Mouse (Mus musculus): ENCODE data around the gene Actr1b. TPM values are rescaled to one million over a fixed set of nuclear protein-coding genes. Genes with fewer than 3 reads are reported as not detected.

The Actr1b gene
- total RNA-seq, 2 experiments from 2014 or later = 247 to 266 TPM

DNA sequence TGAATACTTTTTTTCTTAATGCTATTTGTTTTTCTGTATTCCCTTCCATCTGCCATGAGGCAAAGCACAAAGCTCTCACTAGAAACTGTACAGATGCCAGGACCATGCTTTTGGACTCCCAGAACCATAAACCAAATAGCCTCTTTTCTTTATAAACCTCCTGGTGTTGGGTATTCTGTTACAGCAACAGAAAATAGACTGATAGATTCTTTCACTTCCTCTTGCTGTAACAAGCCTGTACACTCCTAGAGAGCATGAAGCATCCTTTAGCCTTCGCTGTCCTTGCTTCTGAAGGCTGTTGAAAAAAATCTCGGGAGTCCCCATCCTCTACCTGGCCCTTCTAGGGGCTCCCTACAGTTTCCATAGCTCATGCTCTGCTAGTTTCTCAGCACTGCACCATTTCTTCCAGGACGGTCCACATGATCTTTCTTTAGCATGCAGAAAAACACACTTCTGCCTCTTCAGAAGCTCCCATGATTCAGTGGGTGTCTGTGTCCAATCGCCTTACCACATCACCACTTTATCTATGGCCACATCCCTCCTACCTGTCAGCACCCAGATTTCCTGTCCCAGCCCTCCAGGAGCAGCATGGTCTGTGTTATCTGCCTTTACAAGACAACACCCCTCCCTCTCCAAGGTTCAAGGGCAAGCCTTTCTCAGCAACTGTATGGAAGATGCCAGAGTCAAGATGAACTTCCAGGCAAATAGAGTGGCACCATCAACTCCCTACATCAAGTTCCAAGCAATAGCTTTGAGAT is 56.4 kb downstream of the Actr1b start:
- no peak for DNase-seq (ENCODE audit: extremely low spot score in 1 of 2, low spot score in 1 of 2)

DNA sequence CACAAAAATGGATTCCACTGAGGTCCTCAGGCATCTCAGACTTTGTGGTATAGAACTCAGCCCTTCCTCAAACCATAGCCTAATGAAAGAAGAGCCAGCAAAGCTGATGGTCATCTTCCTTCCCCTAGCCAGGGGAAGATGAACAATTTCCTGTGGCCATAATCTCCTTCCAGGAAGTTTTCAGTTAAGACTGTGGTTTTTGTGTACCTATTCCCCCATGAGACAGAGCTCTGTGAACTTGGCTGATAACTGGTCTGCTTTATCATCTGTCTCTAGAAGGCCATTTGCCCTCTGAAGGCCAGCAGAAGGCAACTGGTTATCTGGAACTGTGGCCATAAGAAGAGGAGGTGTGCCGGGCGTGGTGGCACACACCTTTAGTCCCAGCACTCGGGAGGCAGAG is 58.0 kb downstream of the Actr1b start:
- no peak for DNase-seq (ENCODE audit: extremely low spot score in 1 of 2, low spot score in 1 of 2)

DNA sequence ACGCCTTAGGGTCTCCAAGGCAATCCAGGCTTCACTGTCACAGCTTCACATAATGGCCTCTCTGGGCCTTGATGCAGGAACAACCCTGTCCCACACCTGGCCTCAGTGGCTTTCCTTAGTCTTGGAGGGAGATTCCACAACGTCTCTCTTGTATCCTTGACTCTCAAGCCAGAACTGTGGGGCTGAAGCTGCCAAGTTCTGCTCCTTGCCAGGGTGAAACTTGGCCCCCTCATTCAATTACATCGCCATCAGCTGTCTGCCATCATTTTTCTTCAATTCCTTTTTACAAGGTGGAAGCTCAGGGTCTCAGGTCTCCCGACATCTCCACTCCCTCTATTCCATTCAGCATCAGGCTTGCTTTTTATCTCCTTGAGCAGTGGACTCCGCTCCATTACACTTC is 59.2 kb downstream of the Actr1b start:
- no peak for DNase-seq (ENCODE audit: extremely low spot score in 1 of 2, low spot score in 1 of 2)

Small RNA genes lying within 50 kb of the gene (microRNA-seq; reads per million reads assigned to microRNA genes)
- 0 reads per million in 2 experiments for gene Gm24133

Other genes starting within 250 kb of the Actr1b start
- gene Cnnm4, start 242.8 kb downstream of the Actr1b start, total RNA-seq (2021) = 10 to 100 TPM; 15.8 to 17.9 TPM
- gene Cnnm3, start 202.6 kb downstream of the Actr1b start, total RNA-seq (2021) = 10 to 100 TPM; 33.2 to 37.5 TPM
- gene Ankrd23, start 177.5 kb downstream of the Actr1b start, total RNA-seq (2021) = 1 to 10 TPM; 5.4 to 7.7 TPM
- gene Gm42417, start 175.0 kb downstream of the Actr1b start, total RNA-seq (2021) = under 1 TPM in 1 of 2 experiments, not detected in 1; 0.47 TPM
- gene Ankrd39, start 167.0 kb downstream of the Actr1b start, total RNA-seq (2021) = 10 to 100 TPM; 10.8 to 13.3 TPM
- gene Sema4c, start 156.1 kb downstream of the Actr1b start, total RNA-seq (2021) = 10 to 100 TPM; 12.7 to 14.0 TPM
- gene Fam178b, start 31.2 kb downstream of the Actr1b start, total RNA-seq (2021) = under 1 TPM in 1 of 2 experiments, not detected in 1; 0.34 TPM
- 100 to 1,000 TPM; 725 to 736 TPM for gene Cox5b, start 23.0 kb downstream of the Actr1b start, total RNA-seq (2021)
- gene 4933424G06Rik, start 4.3 kb downstream of the Actr1b start, total RNA-seq (2021) = 1 to 10 TPM in 1 of 2 experiments, not detected in 1; 1.6 TPM
- 1 to 10 TPM; 3.2 to 3.4 TPM for gene Zap70, start 47.4 kb upstream of the Actr1b start, total RNA-seq (2021)
- 10 to 100 TPM; 48.4 to 61.9 TPM for gene Tmem131, start 229.2 kb upstream of the Actr1b start, total RNA-seq (2021)